Mouse (Mus musculus) ES-E14 (cell line): ENCODE data around the gene Clcn5. TPM values are rescaled to one million over a fixed set of nuclear protein-coding genes. Genes with fewer than 3 reads are reported as not detected.

Experiments
- DNase-seq: peaks from one replicate; pipeline ENCODE4 v3.0.0-alpha.2; 2013; ENCODE audit warnings: low read depth, low spot score
- H3K27ac ChIP-seq: 2 replicates; pipeline ENCODE4 v1.5.1; 2012; ENCODE audit warnings: low read depth, mild to moderate bottlenecking, low read length, moderate library complexity, mixed read lengths; ENCODE audit not compliant: poor library complexity, insufficient read depth, severe bottlenecking
- H3K36me3 ChIP-seq: 2 replicates; pipeline ENCODE4 v1.6.1; 2012; ENCODE audit warnings: mild to moderate bottlenecking, low read length, moderate library complexity, mixed read lengths; ENCODE audit not compliant: control insufficient read depth, poor library complexity, insufficient read depth, severe bottlenecking
- H3K4me1 ChIP-seq, 2 experiments: fragments of 150-350 bp in 1 of 2; sonication (generic) in 1 of 2; 2 replicates each; pipeline ENCODE4 v1.6.1; 2012; ENCODE audit warnings: low read length in 2 of 2, mild to moderate bottlenecking in 1 of 2, mixed read lengths in 1 of 2; ENCODE audit not compliant: control insufficient read depth in 2 of 2, insufficient read depth in 2 of 2, poor library complexity in 1 of 2
- H3K4me3 ChIP-seq, 2 experiments: fragments of 150-350 bp in 1 of 2; sonication (generic) in 1 of 2; 2 replicates each; pipeline ENCODE4 v1.5.1; 2012; ENCODE audit warnings: low read length in 2 of 2, low read depth in 1 of 2, mild to moderate bottlenecking in 1 of 2, mixed read lengths in 1 of 2; ENCODE audit not compliant: insufficient read depth in 1 of 2, poor library complexity in 1 of 2, severe bottlenecking in 1 of 2
- H3K9ac ChIP-seq: 2 replicates; pipeline ENCODE4 v1.6.1; 2012; ENCODE audit warnings: low read depth, mild to moderate bottlenecking, low read length, mixed read lengths; ENCODE audit not compliant: poor library complexity, insufficient read depth, severe bottlenecking
- H3K9me3 ChIP-seq: fragments of 150-350 bp; sonication (generic); 2 replicates; pipeline ENCODE4 v1.6.1; 2012; ENCODE audit warnings: low read depth, mild to moderate bottlenecking, low read length; ENCODE audit not compliant: control insufficient read depth, insufficient read depth
- CHD2 ChIP-seq: IDR thresholded peaks from 2 replicates; pipeline ENCODE4 v1.6.1; 2014; ENCODE audit warnings: mild to moderate bottlenecking, low read depth, low read length, inconsistent platforms
- HCFC1 ChIP-seq: IDR thresholded peaks from 2 replicates; pipeline ENCODE4 v1.6.1; 2012; ENCODE audit warnings: low read length, inconsistent platforms, borderline replicate concordance; ENCODE audit not compliant: insufficient read depth
- MAFK ChIP-seq: IDR thresholded peaks from 2 replicates; pipeline ENCODE4 v1.6.1; 2014; ENCODE audit warnings: mild to moderate bottlenecking, low read depth, low read length, inconsistent platforms; ENCODE audit not compliant: insufficient read depth
- ZC3H11A ChIP-seq: IDR thresholded peaks from 2 replicates; pipeline ENCODE4 v1.6.1; 2012; ENCODE audit warnings: low read depth, mild to moderate bottlenecking, inconsistent platforms, low read length, borderline replicate concordance
- ZNF384 ChIP-seq: IDR thresholded peaks from 2 replicates; pipeline ENCODE4 v1.6.1; 2012; ENCODE audit warnings: low read depth, low read length, inconsistent platforms
- in situ Hi-C, 2 experiments: fragments of 600-800 bp; cut with MboI; formaldehyde crosslinking; loops; one replicate each; pipeline ENCODE4 v1.15.1; 2025; ENCODE audit warnings: low sequenced_read_pairs in 2 of 2, inconsistent platforms in 1 of 2; ENCODE audit not compliant: unreplicated experiment in 2 of 2
- total RNA-seq: library from RNA; depleted of rRNA; stranded (reverse); fragments of 300-350 nt; gene quantifications from 2 replicates; pipeline ENCODE4 v1.2.3, GENCODE M21; 2012

Gene Clcn5
- total RNA-seq, 1 experiment = 41.5 TPM

DNA sequence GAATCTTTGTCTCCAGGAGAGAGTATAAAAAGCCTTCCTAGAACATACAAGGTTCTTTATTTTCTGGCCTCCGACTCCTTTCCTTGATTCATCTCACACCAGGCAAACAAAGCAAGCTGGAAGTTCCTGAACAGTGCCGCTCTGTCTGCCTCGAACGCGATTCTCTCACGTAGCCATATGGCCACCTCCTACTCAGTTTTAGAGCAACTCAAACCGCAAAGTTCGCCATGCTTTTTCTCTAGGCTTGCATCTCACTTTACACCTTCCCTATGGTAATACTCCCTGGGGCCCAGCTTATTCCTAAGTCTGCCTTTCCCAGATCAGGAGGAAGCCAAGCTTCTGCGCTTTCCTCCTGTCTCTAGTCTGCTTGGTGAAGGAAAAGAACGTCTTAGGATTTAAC, 4.0 kb downstream of the Clcn5 start:
- in situ Hi-C loops = no loop called here
- Histone ChIP-seq H3K9ac (no peak overlapping the region), H3K36me3 (no peaks in the 10 kb centered on the region), H3K4me1 (peaks cover 0 to 2% of the 10 kb centered on the region in 2 experiments; a peak in 1 of 4 replicates), H3K4me3 (no peak overlapping the region), H3K9me3 (no peaks in the 10 kb centered on the region), H3K27ac (no peak overlapping the region)
- no peak for DNase-seq
- no peak for TF ChIP-seq CHD2
- TF ChIP-seq MAFK = no peak
- no peak for TF ChIP-seq HCFC1
- TF ChIP-seq ZC3H11A = no peak
- TF ChIP-seq ZNF384 = no peak

DNA sequence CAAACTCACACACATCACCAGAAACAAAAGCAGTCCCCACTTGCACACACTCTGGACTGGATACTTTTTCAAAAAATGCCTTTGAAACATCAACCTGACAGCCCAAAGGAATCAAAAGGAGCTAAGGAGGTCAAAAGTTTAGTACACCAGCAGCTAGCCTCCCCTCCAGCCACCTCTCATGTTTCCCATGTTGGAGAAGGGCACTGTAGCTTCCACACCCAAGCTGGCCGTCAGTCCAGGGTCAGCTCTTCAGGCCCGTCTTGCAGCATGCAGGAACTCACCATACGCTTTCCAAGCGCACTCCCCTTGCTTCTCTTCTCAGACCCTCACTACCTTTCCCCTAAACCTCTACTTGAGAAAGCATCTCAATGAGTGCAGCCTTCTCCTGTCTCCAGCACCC, 4.5 kb downstream of the Clcn5 start:
- Histone ChIP-seq H3K36me3 (no peaks in the 10 kb centered on the region), H3K4me3 (no peak overlapping the region), H3K4me1 (peaks cover 0 to 2% of the 10 kb centered on the region in 2 experiments; a peak in 1 of 4 replicates), H3K9me3 (no peaks in the 10 kb centered on the region), H3K9ac (no peak overlapping the region), H3K27ac (no peak overlapping the region)
- in situ Hi-C loops = no loop called here
- no peak for DNase-seq
- no peak for TF ChIP-seq CHD2
- no peak for TF ChIP-seq HCFC1
- no peak for TF ChIP-seq ZNF384
- no peak for TF ChIP-seq MAFK
- TF ChIP-seq ZC3H11A = no peak

DNA sequence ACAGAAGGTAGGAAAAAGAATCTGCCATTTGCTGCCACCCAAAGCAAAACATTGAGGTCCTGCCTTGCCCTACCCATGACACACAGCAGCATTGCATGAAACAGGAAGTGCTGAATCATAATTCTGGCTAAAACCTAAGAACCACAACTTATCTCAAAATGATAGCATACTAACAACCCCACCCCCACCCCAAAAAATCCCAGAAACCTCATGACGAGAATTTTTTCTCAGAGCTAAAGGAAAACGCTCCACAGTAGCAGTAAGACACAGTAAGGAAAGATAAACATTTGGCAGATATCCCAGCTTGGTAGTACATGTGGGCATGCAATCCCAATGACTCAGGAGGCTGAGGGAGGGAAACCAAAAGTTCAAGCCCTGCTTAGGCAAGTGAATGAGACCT, 10.9 kb downstream of the Clcn5 start:
- H3K27ac ChIP-seq = no peak overlapping the region

DNA sequence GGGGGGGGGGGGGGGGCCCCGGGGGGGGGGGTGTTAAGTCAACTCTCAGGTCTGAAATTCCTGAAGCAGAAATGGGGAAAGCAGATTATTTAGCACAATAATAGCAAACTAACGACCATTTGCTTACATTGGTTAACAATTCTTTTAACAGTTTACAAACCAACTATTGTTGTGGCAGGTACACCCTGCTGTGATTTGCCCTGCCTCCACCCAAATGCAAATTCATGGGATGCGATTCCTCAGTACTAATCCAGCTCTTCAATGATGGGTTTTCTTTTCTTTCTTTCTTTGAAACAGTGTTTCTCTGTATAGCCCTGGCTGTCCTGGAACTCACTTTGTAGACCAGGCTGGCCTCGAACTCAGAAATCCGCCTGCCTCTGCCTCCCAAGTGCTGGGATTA, 12.3 kb downstream of the Clcn5 start:
- Histone ChIP-seq H3K9ac (no peak overlapping the region), H3K4me1 (no peaks in the 10 kb centered on the region), H3K4me3 (no peak overlapping the region), H3K36me3 (no peaks in the 10 kb centered on the region), H3K27ac (no peak overlapping the region), H3K9me3 (no peaks in the 10 kb centered on the region)
- in situ Hi-C loops = no loop called here
- TF ChIP-seq MAFK (no peak), ZC3H11A (no peak), CHD2 (no peak), HCFC1 (no peak), ZNF384 (no peak)
- peak; percentile 51 for DNase-seq

More for the DNA sequence above, 10.9 kb downstream of the Clcn5 start:
- TF ChIP-seq ZNF384 (no peak), HCFC1 (no peak), MAFK (no peak), ZC3H11A (no peak), CHD2 (no peak)
- H3K4me3 ChIP-seq = no peak overlapping the region
- no peak for DNase-seq
- H3K4me1 ChIP-seq = no peaks in the 10 kb centered on the region
- no peaks in the 10 kb centered on the region for H3K9me3 ChIP-seq
- no peak overlapping the region for H3K9ac ChIP-seq
- in situ Hi-C loops = no loop called here
- no peaks in the 10 kb centered on the region for H3K36me3 ChIP-seq

DNA sequence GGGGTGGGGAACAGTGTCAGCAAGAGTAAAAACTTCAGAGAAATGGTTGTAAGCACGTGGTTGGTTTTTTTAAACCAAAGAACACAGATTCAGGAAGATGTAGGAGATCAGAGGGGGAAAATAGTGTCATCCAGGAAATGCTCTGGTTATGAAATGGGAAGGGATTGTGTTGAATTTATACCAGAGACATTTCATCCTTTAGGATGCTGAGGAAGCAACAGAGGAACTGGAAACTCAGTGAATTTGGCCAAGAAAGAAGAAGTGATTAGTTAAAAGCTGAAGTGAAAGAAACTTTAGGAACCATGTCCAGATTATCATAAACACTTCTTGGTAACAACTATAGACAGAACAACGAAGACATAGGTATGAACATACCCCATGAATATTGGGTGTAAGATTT, 26.2 kb downstream of the Clcn5 start:
- Histone ChIP-seq H3K4me3 (no peak overlapping the region), H3K36me3 (no peaks in the 10 kb centered on the region), H3K27ac (no peak overlapping the region), H3K9ac (no peak overlapping the region), H3K4me1 (no peaks in the 10 kb centered on the region), H3K9me3 (no peaks in the 10 kb centered on the region)
- TF ChIP-seq CHD2 = no peak
- no peak for TF ChIP-seq ZC3H11A
- no peak for TF ChIP-seq HCFC1
- no peak for TF ChIP-seq ZNF384
- in situ Hi-C loops = no loop called here
- no peak for DNase-seq
